Mouse (Mus musculus) forebrain, embryonic 10.5 days (tissue): ENCODE results near the gene Tspan1. TPM values are rescaled to one million over a fixed set of nuclear protein-coding genes. Genes with fewer than 3 reads are reported as not detected.

Experiments
- DNase-seq: peaks from one replicate; pipeline ENCODE4 v3.0.0-alpha.2; 2017; ENCODE audit warnings: low spot score; ENCODE audit errors: extremely low spot score
- H3K27ac ChIP-seq: fragments of 300-500 bp; sonication (generic); 2 replicates; pipeline ENCODE4 v1.5.1; 2016; ENCODE audit warnings: mild to moderate bottlenecking
- H3K27me3 ChIP-seq: fragments of 300-500 bp; sonication (generic); 2 replicates; pipeline ENCODE4 v1.6.1; 2016; ENCODE audit warnings: mild to moderate bottlenecking; ENCODE audit not compliant: poor library complexity, severe bottlenecking
- H3K36me3 ChIP-seq: fragments of 300-500 bp; sonication (generic); replicated peaks from 2 replicates; pipeline ENCODE4 v1.6.1; 2016; ENCODE audit warnings: mild to moderate bottlenecking, moderate library complexity
- H3K4me1 ChIP-seq: fragments of 300-500 bp; sonication (generic); 2 replicates; pipeline ENCODE4 v1.6.1; 2016
- H3K4me3 ChIP-seq: fragments of 300-500 bp; sonication (generic); 2 replicates; pipeline ENCODE4 v1.5.1; 2016; ENCODE audit warnings: mild to moderate bottlenecking, moderate library complexity
- H3K9me3 ChIP-seq: fragments of 300-500 bp; sonication (generic); 2 replicates; pipeline ENCODE4 v1.6.1; 2016; ENCODE audit warnings: mild to moderate bottlenecking, moderate library complexity
- WGBS: fragments of 180-500 bp; shearing (Covaris S2); methylation state at CpG from one replicate; pipeline ENCODE4 v1.1.7; 2016; 5-methylcytosine and 5-hydroxymethylcytosine counted together
- polyA plus RNA-seq: library from polyadenylated mRNA; unstranded; fragments of >200 nt; fragmentation: Nextera tagmentation; extraction: Ambion mirVana; gene quantifications from 2 replicates; pipeline ENCODE4 v1.2.1, GENCODE M21; 2016

The Tspan1 gene
- polyA plus RNA-seq, 1 experiment from 2014 or later: not detected

- Histone ChIP-seq H3K9me3 (no peaks in the 10 kb centered on the region), H3K27ac (peak overlapping the region; percentile 80), H3K4me3 (peak overlapping the region; percentile 31), H3K27me3 (no peaks in the 10 kb centered on the region), H3K36me3 (no peaks in the 10 kb centered on the region), H3K4me1 (peaks cover 55% of the 10 kb centered on the region)
- DNase-seq: no peak
- 30% methylated on average over 10 of the region's 10 CpGs for WGBS
These were observed 9.2 kb upstream of the Tspan1 start for GRCm38 (mm10) chr4:116176543-116176988.

DNA sequence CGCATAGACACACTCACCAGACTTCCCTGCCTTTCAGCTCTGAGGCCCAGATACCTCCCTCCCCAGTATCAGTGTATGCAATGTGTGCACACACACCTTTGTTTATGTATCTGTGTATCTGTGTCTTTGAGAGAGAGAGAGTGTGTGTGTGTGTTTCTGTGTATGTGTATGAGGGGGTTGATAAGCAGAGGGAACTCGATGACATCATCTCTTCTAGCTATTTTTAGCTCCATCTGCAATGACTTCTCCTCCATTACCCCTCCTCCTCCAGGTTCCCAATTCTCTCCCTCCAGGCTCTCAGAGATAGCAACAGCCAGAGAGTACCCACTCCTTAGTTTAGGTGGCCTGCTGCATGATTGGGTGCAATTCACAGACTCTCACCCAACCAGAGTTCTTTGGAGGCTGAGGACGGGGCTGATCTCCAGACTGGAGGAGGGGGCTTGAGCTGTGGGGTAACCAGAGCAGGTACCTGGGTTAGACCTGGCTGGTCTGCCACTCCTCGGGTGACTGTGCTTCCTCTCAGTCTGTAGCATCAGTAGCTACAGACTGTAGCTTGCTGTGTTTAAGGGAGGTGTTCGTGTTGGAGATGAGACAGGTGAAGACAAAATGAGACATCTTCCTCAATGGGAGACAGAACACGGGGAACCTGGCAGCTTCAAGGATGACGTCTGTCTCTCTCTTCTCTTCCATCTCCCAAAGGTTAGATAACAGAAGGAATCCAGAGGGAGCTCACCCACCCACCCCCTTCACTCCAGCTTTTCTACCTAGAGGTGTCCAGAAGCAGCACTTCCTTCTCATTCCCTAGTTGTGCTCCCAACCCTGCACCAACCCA lies 8.5 kb upstream of the Tspan1 start:
- Histone ChIP-seq H3K36me3 (no peaks in the 10 kb centered on the region), H3K9me3 (no peaks in the 10 kb centered on the region), H3K27me3 (no peaks in the 10 kb centered on the region), H3K4me1 (peaks cover 54% of the 10 kb centered on the region), H3K27ac (peak overlapping the region; percentile 80), H3K4me3 (peak overlapping the region; percentile 31; the same call in 1 of the 2 replicates)
- WGBS: 65% methylated on average over 7 of the region's 7 CpGs
- DNase-seq: no peak

DNA sequence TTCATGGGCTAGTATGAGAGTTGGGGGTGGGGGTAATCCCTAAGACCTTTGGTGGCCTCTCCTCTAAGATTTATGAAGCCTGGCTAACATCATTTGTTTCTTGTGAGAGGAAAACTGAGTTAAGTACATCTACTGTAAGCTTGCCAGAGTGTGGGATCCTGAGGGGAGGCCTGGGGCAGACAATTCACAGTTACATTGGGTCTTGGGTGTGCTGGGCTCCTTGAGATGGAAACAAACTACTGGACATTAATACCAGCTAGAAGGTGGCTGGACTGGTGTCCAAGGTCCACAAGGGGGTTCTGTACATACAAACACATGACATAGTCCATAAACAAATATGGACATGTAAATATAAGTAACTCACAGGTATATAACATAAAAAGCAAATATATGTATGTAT lies 7.7 kb upstream of the Tspan1 start:
- Histone ChIP-seq H3K4me3 (no peak overlapping the region), H3K27ac (no peak overlapping the region), H3K36me3 (no peaks in the 10 kb centered on the region), H3K27me3 (no peaks in the 10 kb centered on the region), H3K4me1 (peaks cover 54% of the 10 kb centered on the region), H3K9me3 (no peaks in the 10 kb centered on the region)
- DNase-seq: no peak

- no peaks in the 10 kb centered on the region for H3K36me3 ChIP-seq
- no peak overlapping the region for H3K4me3 ChIP-seq
- 51% methylated on average over 6 of the region's 6 CpGs for WGBS
- no peaks in the 10 kb centered on the region for H3K9me3 ChIP-seq
- H3K27ac ChIP-seq: peak overlapping the region; percentile 0; the same call in 1 of the 2 replicates
- H3K27me3 ChIP-seq: no peaks in the 10 kb centered on the region
- no peak for DNase-seq
- H3K4me1 ChIP-seq: peaks cover 54% of the 10 kb centered on the region
These were observed 7.2 kb upstream of the Tspan1 start for GRCm38 (mm10) chr4:116174466-116175116.

DNA sequence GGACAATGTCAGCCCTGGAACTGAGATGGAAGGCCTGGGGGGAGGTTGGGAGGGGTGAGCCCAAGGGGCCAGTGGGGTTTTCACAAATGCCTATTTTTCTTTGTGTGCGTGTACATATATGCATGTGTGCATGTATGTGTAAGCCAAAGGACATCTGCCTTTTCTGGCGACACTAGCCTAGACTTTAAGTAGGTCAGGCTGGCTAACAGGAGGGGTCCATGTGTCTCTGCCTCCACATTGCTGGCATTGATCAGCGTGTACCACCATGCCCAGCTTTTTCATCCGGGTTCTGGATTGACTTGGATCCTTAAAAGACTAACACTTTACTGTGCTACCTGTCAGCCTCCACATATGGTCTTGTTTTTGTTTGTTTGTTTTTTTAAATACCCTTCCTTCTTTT lies 6.4 kb upstream of the Tspan1 start:
- Histone ChIP-seq H3K4me3 (no peak overlapping the region), H3K27ac (no peak overlapping the region), H3K27me3 (no peaks in the 10 kb centered on the region), H3K9me3 (no peaks in the 10 kb centered on the region), H3K4me1 (peaks cover 54% of the 10 kb centered on the region), H3K36me3 (no peaks in the 10 kb centered on the region)
- no peak for DNase-seq
- WGBS: 94% methylated on average over 4 of the region's 4 CpGs

DNA sequence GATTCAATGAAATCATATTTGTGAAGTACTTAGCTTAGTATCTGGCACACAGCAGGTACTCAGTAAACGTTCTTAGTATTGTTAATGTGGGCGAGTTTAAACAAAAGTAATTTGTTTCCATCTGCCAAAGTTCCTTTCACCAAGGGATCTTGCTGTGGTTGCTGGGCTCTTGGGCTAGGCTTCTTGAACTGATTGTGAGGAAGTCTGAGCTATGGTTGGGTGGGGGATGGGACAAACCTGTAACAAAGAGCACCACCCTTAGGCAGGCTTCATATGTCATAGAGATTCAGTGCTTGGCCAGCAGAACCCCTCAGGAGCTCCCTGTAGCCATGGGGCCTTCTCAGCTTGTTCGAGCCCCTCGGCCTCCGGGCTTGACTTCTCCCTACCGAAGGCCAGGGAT lies 5.7 kb upstream of the Tspan1 start, which contains the start of the genes 1700042G07Rik and Gm49337:
1700042G07Rik (plus strand) TSS at position 301 of the 400 bp plus-strand sequence.
Gm49337 (plus strand) TSS at position 313 of the 400 bp plus-strand sequence.
- Histone ChIP-seq H3K9me3 (no peaks in the 10 kb centered on the region), H3K27me3 (no peaks in the 10 kb centered on the region), H3K36me3 (no peaks in the 10 kb centered on the region), H3K27ac (peak within 1 kb of the TSS; percentile 32; the same call in 1 of the 2 replicates), H3K4me1 (peaks cover 54% of the 10 kb centered on the region), H3K4me3 (no peak within 1 kb of the TSS)
- no peak for DNase-seq
- 91% methylated on average over 6 of the region's 6 CpGs for WGBS

DNA sequence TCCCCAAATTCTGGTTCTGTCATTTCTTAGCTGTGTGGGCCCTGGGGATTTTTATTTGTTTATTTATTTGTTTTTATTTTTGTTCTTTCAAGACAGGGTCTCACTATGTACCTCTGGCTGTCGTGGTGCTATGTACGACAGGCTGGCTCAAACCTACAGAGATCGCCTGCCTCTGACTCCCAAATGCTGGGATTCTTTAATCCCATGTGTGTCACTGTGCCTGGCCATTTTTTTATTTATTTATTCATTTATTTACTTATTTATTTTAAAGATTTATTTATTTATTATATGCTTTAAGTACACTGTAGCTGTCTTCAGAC lies 1.9 kb upstream of the Tspan1 start:
- DNase-seq: no peak
- no peaks in the 10 kb centered on the region for H3K9me3 ChIP-seq
- no peaks in the 10 kb centered on the region for H3K36me3 ChIP-seq
- no peak overlapping the region for H3K4me3 ChIP-seq
- 80% methylated on average over 3 of the region's 3 CpGs for WGBS
- H3K27ac ChIP-seq: no peak overlapping the region
- peaks cover 39% of the 10 kb centered on the region for H3K4me1 ChIP-seq
- H3K27me3 ChIP-seq: no peaks in the 10 kb centered on the region

DNA sequence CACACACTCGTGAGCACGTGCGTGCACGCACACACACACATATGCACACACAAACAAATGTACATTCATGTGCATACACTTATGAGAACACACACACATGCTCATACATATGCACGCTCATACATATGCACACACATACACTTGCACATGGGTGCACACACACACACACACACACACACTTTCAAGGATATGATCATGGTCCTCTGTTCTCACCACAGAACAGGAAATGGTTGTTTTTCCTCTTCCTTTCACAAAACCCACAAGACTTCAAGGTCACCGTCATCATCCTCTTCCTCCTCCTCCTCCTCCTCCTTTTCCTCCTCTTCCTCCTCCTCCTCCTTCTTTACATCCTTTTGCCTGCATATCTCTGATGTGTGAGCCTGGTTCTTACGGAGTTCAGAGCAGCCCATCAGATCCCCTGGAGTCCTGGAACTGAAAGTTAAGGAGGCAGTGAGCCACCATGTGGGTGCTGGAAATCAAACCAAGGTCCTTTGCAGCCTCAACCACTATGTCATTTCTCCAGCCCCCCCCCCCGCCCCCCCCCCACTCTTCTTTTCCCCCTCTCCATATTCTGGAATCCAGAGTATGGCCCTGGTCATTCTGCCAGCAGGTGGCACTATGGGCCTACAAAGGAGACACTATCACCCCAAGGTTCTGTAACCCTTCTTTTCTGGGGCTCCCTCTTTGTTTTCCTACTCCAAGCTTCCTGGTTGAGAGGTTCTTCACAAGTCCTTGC lies 1.4 kb upstream of the Tspan1 start:
- no peaks in the 10 kb centered on the region for H3K27me3 ChIP-seq
- H3K4me3 ChIP-seq: no peak overlapping the region
- peak; percentile 61 for DNase-seq
- 86% methylated on average over 7 of the region's 8 CpGs for WGBS
- no peak overlapping the region for H3K27ac ChIP-seq
- H3K4me1 ChIP-seq: peaks cover 34% of the 10 kb centered on the region
- no peaks in the 10 kb centered on the region for H3K9me3 ChIP-seq
- H3K36me3 ChIP-seq: no peaks in the 10 kb centered on the region

- no peak for DNase-seq
- Histone ChIP-seq H3K27ac (no peak overlapping the region), H3K9me3 (no peaks in the 10 kb centered on the region), H3K4me1 (peaks cover 21% of the 10 kb centered on the region; the same call in 1 of the 2 replicates), H3K27me3 (no peaks in the 10 kb centered on the region), H3K4me3 (no peak overlapping the region), H3K36me3 (peaks cover 11% of the 10 kb centered on the region)
- WGBS: 70% methylated on average over 8 of the region's 8 CpGs
These were observed 1.5 kb downstream of the Tspan1 start for GRCm38 (mm10) chr4:116165708-116166407.

DNA sequence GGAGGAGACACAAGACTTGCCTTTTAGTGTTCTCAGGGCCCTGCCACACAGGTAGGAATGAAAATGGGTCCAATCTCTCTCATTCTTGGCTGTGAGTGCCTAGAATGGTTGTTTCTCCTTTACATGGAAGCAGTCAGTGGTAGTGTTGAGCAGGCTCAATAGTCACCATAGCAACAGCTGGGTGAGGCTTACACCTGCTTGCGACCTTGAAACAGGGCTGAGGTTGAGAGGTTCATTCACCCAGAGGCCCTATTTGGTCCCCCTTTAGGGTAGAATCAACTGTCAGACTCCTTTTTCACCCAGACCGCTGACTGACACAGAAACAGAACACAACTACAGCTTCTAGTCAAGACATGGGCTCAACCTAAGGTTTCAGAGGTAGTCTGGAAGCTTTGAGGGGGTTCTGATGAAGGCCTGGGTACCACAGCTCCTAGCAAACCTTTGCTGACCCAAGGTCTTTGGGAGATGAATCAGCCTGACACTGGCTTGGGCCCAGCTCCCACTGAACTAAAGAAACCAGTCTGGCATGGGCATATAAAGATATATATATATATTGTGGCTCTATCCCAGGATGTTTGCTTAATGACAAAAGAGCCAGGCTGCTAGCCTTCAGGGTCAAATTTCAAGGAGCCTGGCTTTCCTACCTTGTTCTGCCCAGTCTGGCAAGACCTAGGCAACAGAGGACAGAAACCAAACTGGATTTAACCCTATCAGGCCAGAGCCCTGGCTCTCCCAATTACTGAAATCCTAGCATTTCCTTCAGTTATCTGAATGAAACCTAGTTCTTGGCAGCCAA lies 2.4 kb downstream of the Tspan1 start:
- H3K4me1 ChIP-seq: peaks cover 21% of the 10 kb centered on the region; the same call in 1 of the 2 replicates
- no peak overlapping the region for H3K4me3 ChIP-seq
- H3K9me3 ChIP-seq: no peaks in the 10 kb centered on the region
- DNase-seq: no peak
- no peaks in the 10 kb centered on the region for H3K27me3 ChIP-seq
- H3K27ac ChIP-seq: no peak overlapping the region
- 87% methylated on average over 2 of the region's 2 CpGs for WGBS
- peaks cover 20% of the 10 kb centered on the region for H3K36me3 ChIP-seq

DNA sequence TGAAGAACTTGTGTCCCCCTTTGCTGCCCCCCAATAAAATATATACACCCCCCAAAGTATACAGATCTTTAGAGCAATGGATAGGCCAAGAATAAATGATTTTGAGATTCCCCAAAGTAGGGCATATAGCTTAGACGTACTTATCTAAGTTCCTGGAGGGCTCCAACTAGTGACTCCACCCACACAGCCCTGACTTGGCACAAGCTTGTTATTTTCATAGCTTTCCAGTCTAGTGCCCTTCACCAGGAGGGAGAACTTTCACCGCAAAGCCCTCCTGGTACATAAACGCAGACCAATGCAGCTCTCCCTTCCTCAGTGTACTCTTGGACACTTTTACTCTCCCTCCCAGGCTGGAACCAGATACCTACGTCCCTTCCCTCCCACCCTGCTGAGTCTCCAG lies 5.3 kb downstream of the Tspan1 start:
- Histone ChIP-seq H3K4me3 (no peak overlapping the region), H3K27ac (no peak overlapping the region), H3K4me1 (peaks cover 21% of the 10 kb centered on the region; the same call in 1 of the 2 replicates), H3K36me3 (peaks cover 48% of the 10 kb centered on the region), H3K9me3 (no peaks in the 10 kb centered on the region), H3K27me3 (no peaks in the 10 kb centered on the region)
- no peak for DNase-seq
- 86% methylated on average over 4 of the region's 4 CpGs for WGBS
